Mouse (Mus musculus) limb, embryonic 10.5 days (tissue): Measurements from ENCODE around the gene Abcb8. TPM values are rescaled to one million over a fixed set of nuclear protein-coding genes. Genes with fewer than 3 reads are reported as not detected.

Experiments
- DNase-seq: peaks from one replicate; pipeline ENCODE4 v3.0.0-alpha.2; 2017; ENCODE audit warnings: low spot score
- H3K27ac ChIP-seq: fragments of 300-500 bp; sonication (generic); 2 replicates; pipeline ENCODE4 v1.5.1; 2016; ENCODE audit warnings: mild to moderate bottlenecking
- H3K27me3 ChIP-seq: fragments of 300-500 bp; sonication (generic); 2 replicates; pipeline ENCODE4 v1.6.1; 2016; ENCODE audit warnings: low read depth, mild to moderate bottlenecking; ENCODE audit not compliant: poor library complexity, severe bottlenecking
- H3K36me3 ChIP-seq: fragments of 300-500 bp; sonication (generic); 2 replicates; pipeline ENCODE4 v1.6.1; 2016; ENCODE audit warnings: mild to moderate bottlenecking, moderate library complexity
- H3K4me1 ChIP-seq: fragments of 300-500 bp; sonication (generic); 2 replicates; pipeline ENCODE4 v1.6.1; 2016
- H3K4me3 ChIP-seq: fragments of 300-500 bp; sonication (generic); 2 replicates; pipeline ENCODE4 v1.5.1; 2016; ENCODE audit warnings: mild to moderate bottlenecking, moderate library complexity
- H3K9me3 ChIP-seq: fragments of 300-500 bp; sonication (generic); replicated peaks from 2 replicates; pipeline ENCODE4 v1.6.1; 2016; ENCODE audit warnings: mild to moderate bottlenecking
- WGBS: fragments of 180-500 bp; shearing (Covaris S2); methylation state at CpG from one replicate; pipeline ENCODE4 v1.1.7; 2016; 5-methylcytosine and 5-hydroxymethylcytosine counted together
- polyA plus RNA-seq: library from polyadenylated mRNA; unstranded; fragments of >200 nt; fragmentation: Nextera tagmentation; extraction: Ambion mirVana; gene quantifications from 2 replicates; pipeline ENCODE4 v1.2.1, GENCODE M21; 2016

Abcb8 gene
- polyA plus RNA-seq, result 56.6 and 56.7 TPM in 2 replicates

DNA sequence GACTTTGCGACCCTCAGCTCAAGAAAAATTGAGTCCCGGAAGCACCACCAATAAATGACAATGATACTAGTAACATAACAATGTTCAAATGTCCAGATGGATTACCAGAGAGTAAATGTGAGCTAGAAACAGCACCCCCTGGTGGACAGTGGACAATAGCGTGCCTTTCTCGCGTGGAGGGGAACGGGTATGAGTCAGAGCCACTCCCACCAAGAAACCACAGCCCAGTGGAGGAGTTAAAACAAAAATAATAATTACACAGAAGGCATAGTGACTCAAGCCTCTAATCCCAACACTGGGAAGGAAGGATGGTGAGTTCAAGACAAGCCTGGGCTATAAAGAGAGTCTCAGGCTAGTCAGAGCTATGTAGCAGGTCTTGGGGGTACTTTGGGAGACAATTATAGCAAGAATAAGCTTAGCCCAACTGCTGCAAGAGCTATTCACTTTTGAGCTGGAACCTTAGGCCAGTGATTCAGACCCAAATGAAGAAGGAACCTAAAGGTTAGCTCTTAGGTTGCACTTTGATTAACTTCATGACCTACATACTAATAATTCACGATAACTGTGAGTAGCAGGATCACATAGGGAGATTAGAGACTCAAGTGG lies at the start of gene Abcb8:
TSS of gene Abcb8 (plus strand) at position 272 of the 606 bp plus-strand sequence.
- Histone ChIP-seq H3K27ac (peak within 1 kb of the TSS; percentile 92), H3K4me1 (peaks cover 34% of the 10 kb centered on the region), H3K4me3 (peak within 1 kb of the TSS; percentile 69), H3K36me3 (peaks cover 3% of the 10 kb centered on the region; the same call in 1 of the 2 replicates), H3K9me3 (no peaks in the 10 kb centered on the region), H3K27me3 (peaks cover 4% of the 10 kb centered on the region)
- WGBS, result 24% methylated on average over 7 of the region's 7 CpGs
- DNase-seq, result peak; percentile 85

DNA sequence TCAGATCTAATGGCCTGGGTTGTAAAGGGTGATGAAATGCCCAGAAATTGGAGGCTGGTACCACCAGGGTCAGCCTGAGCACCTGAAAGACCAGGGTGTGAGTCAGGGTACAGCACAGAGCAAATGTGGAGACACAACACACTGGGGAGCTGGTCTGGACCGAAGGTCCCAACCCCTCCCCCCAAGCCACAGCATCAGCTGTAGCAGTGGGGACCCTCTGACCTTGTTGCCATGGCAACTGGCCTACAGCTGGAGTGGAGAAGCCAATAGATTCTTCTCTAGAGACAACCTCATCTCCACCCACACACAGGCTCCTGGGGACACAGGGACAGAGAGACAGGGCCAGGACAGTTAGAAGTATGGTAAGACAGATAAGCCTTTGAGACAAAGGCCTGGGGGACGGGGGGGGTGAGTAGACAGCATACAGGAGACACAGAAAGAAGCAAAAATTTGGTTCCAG lies 49.5 kb upstream of the Abcb8 start:
- 22% methylated on average over 2 of the region's 2 CpGs for WGBS
- Histone ChIP-seq H3K27ac (peak overlapping the region; percentile 75), H3K9me3 (no peaks in the 10 kb centered on the region), H3K4me3 (peak overlapping the region; percentile 19), H3K27me3 (peaks cover 49% of the 10 kb centered on the region), H3K4me1 (peaks cover 54% of the 10 kb centered on the region), H3K36me3 (peaks cover 5% of the 10 kb centered on the region; the same call in 1 of the 2 replicates)
- no peak for DNase-seq

DNA sequence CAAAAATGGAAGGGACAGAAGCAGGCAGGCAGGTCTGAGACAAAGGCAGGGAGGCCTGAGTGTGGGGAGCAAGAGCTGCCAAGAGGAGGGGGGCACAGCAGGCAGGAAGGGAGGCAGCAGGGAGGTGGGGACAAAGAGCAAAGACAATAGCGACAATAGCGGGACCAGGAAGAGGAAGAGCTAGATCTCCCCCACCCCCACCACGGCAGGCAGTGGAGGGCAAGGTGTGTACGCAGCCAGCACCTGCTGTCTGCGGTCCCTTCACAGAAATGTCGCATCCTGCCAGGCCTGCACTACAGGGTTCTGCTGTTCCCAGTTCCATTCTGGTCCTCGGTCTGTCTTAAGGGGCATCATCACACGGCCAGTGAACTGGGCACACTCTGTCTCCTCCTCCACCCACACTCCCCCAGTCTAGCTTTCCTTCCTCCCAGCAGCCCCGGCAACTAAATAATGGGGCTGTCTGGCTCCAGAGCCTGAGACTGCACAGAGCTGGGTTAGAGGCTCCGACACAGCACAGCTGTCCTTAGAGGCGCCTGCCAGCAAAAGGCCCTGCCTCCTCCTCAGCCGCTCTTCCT lies 48.9 kb upstream of the Abcb8 start:
- DNase-seq, result no peak
- H3K27me3 ChIP-seq, result peaks cover 55% of the 10 kb centered on the region
- peak overlapping the region; percentile 19 for H3K4me3 ChIP-seq
- 18% methylated on average over 12 of the region's 12 CpGs for WGBS
- peaks cover 58% of the 10 kb centered on the region for H3K4me1 ChIP-seq
- H3K27ac ChIP-seq, result peak overlapping the region; percentile 75
- H3K36me3 ChIP-seq, result peaks cover 5% of the 10 kb centered on the region; the same call in 1 of the 2 replicates
- H3K9me3 ChIP-seq, result no peaks in the 10 kb centered on the region

DNA sequence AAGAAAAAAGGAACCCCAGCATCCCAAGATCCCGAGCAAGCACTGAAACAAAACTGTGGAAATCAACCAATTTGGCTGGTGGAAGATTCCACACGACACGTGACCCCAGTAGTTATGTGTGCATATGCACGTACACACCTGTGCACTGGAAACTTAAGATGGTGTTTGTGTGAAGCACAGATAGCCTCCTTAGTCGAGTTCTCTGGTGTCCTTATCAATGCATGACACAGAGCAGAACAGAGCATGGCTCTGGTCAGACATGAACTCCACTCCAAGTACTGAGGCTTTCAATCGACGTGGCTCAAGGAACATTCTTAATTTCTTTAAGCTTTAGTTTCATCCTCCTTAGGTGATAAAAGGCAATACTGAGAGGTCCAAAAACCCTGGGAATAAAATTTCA lies 47.1 kb upstream of the Abcb8 start:
- peaks cover 5% of the 10 kb centered on the region; the same call in 1 of the 2 replicates for H3K36me3 ChIP-seq
- DNase-seq, result no peak
- H3K4me3 ChIP-seq, result no peak overlapping the region
- peaks cover 73% of the 10 kb centered on the region for H3K27me3 ChIP-seq
- no peaks in the 10 kb centered on the region for H3K9me3 ChIP-seq
- WGBS, result 89% methylated on average over 7 of the region's 7 CpGs
- peaks cover 75% of the 10 kb centered on the region for H3K4me1 ChIP-seq
- H3K27ac ChIP-seq, result no peak overlapping the region

DNA sequence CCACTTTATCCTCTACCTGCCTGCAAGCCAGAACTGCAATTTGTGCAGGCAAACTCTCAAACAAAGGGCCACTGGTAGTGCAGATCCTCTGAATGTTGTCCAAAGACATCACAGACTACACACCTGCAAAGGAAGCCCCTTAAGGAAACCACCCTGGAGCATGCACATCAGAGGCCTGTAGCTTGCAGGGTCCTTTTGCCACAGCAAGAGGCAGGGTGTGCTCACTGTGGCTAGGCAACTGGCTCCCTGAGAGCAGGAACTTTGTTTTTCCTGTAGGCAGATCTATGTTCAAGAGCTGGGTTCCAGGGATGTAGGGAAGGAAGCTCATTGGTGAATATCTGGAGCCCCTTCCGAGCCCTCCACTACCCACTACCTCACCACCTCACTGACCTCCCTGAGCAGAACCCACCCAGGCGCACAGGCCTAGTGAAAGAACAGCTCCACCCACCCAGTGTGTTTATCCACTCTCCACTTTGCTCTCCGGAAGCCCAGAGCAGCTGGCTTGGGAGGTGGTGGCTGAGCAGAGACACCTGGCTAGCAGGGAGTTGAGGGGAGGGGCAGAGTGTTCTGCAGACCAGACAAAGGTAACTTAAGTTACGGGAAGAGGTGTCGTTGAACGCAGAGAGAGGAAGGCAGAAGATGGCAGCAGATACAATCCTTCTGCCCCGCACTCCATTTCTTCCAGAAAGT lies 46.1 kb upstream of the Abcb8 start:
- H3K36me3 ChIP-seq, result peaks cover 5% of the 10 kb centered on the region; the same call in 1 of the 2 replicates
- no peak for DNase-seq
- peaks cover 85% of the 10 kb centered on the region for H3K4me1 ChIP-seq
- H3K4me3 ChIP-seq, result peak overlapping the region; percentile 56
- no peak overlapping the region for H3K27ac ChIP-seq
- WGBS, result 47% methylated on average over 7 of the region's 7 CpGs
- H3K27me3 ChIP-seq, result peaks cover 74% of the 10 kb centered on the region
- H3K9me3 ChIP-seq, result no peaks in the 10 kb centered on the region

DNA sequence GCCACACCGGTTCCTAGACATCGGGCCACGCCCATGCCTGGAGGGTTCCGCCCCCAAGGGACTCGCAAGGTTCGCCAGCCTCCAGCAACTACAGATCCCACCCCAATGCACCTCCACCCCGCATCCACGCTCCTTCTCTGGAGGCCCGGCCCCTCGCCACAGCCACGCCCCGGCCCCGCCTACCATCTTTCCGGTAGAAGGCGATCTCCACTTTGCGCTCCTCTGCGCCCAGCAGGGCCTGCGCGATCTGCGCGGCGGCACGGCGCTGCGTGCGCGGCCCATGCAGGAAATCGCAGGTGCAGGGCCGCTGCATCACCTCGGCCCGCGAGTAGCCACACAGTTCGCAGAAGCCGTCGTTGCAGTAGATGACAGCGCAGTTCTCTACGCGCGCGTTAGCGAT lies 45.3 kb upstream of the Abcb8 start:
- DNase-seq, result peak; percentile 82
- H3K36me3 ChIP-seq, result peaks cover 5% of the 10 kb centered on the region; the same call in 1 of the 2 replicates
- H3K4me1 ChIP-seq, result peaks cover 85% of the 10 kb centered on the region
- H3K27ac ChIP-seq, result peak overlapping the region; percentile 53
- H3K4me3 ChIP-seq, result peak overlapping the region; percentile 56
- no peaks in the 10 kb centered on the region for H3K9me3 ChIP-seq
- H3K27me3 ChIP-seq, result peaks cover 82% of the 10 kb centered on the region
- WGBS, result under 1% methylated on average over 37 of the region's 41 CpGs

DNA sequence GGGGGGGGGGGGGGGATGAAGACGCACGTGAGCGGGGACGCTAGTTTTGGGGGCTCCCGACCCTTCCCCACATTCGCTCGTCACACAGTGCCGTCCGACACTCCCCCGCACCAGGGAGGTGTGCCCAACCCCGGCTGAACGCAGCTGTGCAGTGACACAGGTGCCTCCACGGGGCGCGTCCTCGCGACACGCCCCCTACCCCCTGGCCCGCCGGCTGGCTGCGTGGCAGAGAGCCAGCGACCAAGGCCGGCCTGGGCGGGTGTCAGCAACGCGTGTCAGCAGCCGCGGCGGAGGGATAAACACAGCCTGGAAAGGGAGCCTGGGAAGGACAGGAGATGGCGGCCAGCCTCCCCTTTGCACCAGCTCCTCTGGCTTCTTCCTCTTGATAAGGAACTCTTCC lies 44.9 kb upstream of the Abcb8 start:
- H3K9me3 ChIP-seq, result no peaks in the 10 kb centered on the region
- 2% methylated on average over 30 of the region's 30 CpGs for WGBS
- peaks cover 85% of the 10 kb centered on the region for H3K27me3 ChIP-seq
- peak overlapping the region; percentile 53 for H3K27ac ChIP-seq
- no peak for DNase-seq
- H3K4me1 ChIP-seq, result peaks cover 85% of the 10 kb centered on the region
- peak overlapping the region; percentile 56 for H3K4me3 ChIP-seq
- peaks cover 5% of the 10 kb centered on the region; the same call in 1 of the 2 replicates for H3K36me3 ChIP-seq

DNA sequence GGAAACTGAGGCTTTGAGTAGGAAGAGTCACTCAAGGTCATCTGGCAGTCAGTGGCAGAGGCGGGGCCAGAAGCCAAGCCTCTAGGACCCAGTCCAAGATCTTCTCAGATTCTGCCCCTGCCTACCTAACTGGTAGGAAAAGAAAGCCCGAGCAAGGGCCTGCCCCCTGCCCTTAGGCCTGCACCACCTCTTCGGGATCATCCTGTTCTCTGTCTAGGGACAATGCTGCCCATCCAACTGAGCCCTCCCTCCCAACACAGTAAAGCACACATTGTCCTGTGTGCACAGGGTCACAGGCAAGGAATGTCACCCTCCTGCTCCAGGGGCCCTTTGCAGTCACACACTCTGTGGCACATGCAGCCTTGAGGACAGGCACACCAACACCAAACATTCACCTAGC lies 43.4 kb upstream of the Abcb8 start:
- peaks cover 88% of the 10 kb centered on the region for H3K27me3 ChIP-seq
- H3K9me3 ChIP-seq, result no peaks in the 10 kb centered on the region
- H3K4me3 ChIP-seq, result peak overlapping the region; percentile 72
- WGBS, result 53% methylated on average over 3 of the region's 3 CpGs
- H3K36me3 ChIP-seq, result peaks cover 5% of the 10 kb centered on the region; the same call in 1 of the 2 replicates
- no peak overlapping the region for H3K27ac ChIP-seq
- DNase-seq, result no peak
- peaks cover 79% of the 10 kb centered on the region for H3K4me1 ChIP-seq

DNA sequence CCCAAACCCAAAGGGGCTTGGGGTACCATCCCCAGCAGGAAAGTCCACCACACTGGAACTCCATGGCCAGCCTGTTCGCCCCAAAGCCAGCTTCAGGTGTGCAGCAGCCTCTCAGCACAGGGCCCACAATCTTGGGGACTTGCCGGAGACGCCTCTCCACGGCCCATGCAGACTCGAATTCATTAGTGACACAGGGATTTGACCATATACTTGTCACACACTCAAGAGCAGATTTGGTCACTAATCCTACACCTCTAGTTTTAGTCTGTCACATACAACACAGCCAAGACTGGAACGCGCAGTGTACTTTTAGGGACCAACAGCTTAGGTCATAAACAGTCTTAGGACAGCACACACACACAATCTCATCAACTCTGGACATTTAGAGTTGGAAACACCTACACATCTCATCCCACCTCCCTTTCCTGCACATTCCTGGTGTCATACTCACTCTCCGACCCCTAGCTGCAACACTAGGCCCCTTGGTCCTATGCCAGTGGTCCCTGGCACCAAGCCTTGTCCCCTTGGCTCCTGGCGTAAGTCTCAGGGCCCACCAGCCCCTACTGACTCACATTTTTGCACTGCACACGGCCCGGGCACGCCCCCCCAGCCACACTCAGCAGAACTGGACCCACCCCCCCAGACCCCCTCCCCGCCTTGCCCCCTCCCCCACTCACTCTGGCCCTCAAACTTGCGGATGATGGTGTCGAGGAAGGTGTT lies 42.8 kb upstream of the Abcb8 start:
- Histone ChIP-seq H3K4me1 (peaks cover 73% of the 10 kb centered on the region), H3K4me3 (peak overlapping the region; percentile 72), H3K9me3 (no peaks in the 10 kb centered on the region), H3K27ac (peak overlapping the region; percentile 85), H3K36me3 (peaks cover under 1% of the 10 kb centered on the region; the same call in 1 of the 2 replicates), H3K27me3 (peaks cover 83% of the 10 kb centered on the region)
- 36% methylated on average over 15 of the region's 15 CpGs for WGBS
- DNase-seq, result peak; percentile 46

DNA sequence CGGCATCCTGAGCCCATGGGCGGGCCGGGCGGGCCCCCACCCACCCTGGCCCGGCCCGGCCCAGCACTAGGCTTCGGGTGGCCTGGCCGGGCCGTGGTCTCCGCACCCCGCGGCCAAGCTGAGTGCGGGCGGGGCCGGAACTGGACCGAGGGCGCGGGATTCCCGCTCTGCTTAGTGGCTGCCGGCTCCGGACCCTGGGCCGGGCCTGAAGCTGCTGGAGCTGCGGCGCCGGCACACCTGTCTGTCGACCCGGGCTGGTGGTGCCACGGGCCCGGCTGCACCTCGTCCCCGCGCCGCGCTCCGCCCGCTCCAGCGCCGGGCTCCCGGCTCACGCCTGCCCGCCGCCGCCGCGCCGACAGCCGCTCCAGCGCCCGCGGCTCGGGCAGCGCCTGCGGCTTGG lies 42.2 kb upstream of the Abcb8 start, which contains the start of gene Kcnh2:
TSS of gene Kcnh2 (minus strand) at position 327 of the 400 bp plus-strand sequence.
- Histone ChIP-seq H3K36me3 (no peaks in the 10 kb centered on the region), H3K27ac (peak within 1 kb of the TSS; percentile 85)

DNA sequence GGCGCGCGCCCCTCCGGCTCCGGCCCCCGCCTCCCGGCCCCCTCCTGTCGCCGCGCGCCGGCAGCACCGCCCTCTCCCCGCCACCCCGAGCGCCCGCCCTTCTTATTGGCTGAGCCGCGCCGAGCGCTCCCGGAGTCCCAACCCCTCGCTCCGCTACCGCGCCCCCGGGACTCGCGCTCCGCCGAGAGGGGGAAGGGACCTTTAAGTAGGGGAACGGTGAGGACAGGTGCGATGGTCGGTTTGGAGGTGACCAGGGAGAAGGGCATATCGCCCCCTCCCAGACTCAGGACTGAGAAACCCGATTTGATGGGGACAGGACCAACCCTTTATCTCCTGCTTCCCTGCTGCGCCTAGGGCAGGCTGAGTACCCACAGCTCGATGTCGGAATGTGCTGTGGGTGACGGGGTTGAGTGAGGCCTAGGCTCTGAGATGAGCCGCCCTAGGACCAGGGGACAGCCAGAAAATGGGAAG lies 41.7 kb upstream of the Abcb8 start:
- under 1% methylated on average over 41 of the region's 41 CpGs for WGBS
- Histone ChIP-seq H3K27me3 (peaks cover 72% of the 10 kb centered on the region), H3K4me3 (peak overlapping the region; percentile 72), H3K36me3 (no peaks in the 10 kb centered on the region), H3K4me1 (peaks cover 73% of the 10 kb centered on the region), H3K9me3 (no peaks in the 10 kb centered on the region), H3K27ac (peak overlapping the region; percentile 85)
- DNase-seq, result peak; percentile 92

More for the DNA sequence above, 42.2 kb upstream of the Abcb8 start, which contains the start of gene Kcnh2:
- peaks cover 77% of the 10 kb centered on the region for H3K27me3 ChIP-seq
- no peak for DNase-seq
- H3K4me3 ChIP-seq, result peak within 1 kb of the TSS; percentile 72
- under 1% methylated on average over 46 of the region's 53 CpGs for WGBS
- no peaks in the 10 kb centered on the region for H3K9me3 ChIP-seq
- H3K4me1 ChIP-seq, result peaks cover 73% of the 10 kb centered on the region

DNA sequence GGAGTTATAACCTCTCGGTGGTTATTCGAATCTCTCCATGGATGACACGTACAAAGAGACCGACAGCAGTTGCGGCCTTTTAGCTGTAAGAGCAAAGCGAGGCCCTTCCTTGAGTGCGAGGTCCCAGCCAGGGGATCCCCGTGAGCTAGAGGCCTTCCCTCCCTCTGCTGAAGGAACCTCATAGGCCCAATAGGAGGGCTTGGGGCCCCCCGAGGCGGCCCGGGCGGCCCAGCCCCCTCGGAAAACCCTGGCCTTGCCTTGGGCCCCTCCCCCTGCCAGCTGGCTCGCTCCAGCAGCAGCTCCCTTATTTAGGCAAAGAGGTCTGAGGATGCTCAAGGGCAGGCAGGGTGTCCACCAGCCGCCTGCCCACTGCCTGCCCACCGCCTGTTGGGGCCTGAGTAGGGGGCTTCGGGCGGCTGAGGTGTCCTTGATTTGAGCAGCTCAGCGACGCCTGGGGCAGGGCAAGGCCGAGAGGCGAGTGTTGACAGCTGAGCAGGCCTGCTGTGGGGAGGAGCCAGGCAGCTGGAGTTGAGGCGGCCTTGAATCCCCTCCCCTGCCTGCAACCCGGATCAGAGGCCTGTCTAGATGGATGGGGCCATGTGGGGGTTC lies 41.1 kb upstream of the Abcb8 start:
- Histone ChIP-seq H3K9me3 (no peaks in the 10 kb centered on the region), H3K36me3 (no peaks in the 10 kb centered on the region), H3K27me3 (peaks cover 66% of the 10 kb centered on the region), H3K27ac (peak overlapping the region; percentile 85), H3K4me1 (peaks cover 70% of the 10 kb centered on the region), H3K4me3 (peak overlapping the region; percentile 72)
- under 1% methylated on average over 24 of the region's 24 CpGs for WGBS
- peak; percentile 92 for DNase-seq
